Mouse (Mus musculus) embryo, embryonic 11.5 days (tissue): ENCODE results near the gene Tbc1d16.

ENCODE experiments used
- DNase-seq: peaks from one replicate; pipeline ENCODE4 v3.0.0-alpha.2; 2012; ENCODE audit warnings: low read depth, low spot score

The Tbc1d16 gene

DNA sequence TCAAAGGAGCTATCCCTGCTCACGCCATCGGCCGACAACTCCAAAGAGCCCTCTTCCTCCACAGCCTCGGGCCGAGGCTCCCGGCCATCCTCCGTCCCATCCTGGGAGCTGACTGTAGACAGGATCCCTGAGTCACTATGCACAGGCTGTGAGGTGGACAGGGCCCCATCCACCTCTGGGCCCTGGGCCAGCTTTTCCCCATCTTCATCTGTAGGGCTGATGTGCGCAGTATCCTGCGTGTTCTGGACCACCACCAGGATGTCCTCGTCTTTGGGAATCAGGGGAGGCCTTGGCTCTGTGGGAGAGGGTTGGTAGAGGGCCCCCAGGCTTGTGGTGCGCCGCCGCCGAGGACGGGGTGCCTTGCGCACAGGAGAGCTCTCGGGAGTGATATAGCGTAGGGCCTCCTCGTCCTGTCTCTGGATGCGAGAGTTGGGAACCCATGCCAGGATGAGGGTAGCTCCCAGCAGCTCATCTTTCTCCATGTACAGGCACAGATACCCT lies 19.4 kb downstream of the Tbc1d16 start:
- no peak for DNase-seq

DNA sequence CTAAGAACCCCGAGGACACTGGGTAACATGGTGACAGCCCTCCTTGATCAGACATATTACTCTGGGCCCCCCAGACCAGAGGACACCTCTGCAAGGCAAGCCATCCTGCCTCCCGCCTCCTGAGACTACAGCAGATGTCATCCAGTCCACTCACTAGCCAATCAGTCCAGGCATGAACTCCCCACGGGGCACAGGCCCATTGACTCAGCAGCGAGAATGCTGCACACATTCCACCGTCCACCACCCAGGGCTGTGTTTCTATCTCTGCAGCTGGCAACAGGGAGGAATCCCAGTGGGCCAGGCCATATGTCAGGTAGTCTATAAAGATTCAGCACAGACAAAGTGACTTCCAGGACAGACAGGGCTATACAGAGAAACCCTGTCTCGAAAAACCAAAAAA lies 20.3 kb downstream of the Tbc1d16 start:
- DNase-seq, result no peak

DNA sequence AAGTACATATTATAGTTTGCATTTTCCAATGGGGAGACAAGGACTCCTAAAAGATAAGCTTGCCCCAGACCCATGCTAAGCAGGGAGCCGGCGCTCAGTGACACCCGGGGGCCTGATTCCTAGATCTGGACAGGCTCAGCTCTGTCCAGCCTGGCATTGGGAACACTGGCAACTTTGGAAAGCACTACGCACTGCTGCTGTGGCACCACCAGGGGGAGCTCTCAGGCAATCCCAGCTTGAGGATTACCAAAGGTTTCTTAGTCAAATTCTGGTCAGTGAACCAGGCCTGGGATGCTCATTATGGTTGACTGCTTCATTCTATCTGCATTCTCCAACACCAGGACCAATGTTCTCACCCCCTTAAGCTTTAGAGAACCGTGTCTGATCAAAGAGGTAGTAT lies 21.7 kb downstream of the Tbc1d16 start:
- peak; percentile 40 for DNase-seq

DNA sequence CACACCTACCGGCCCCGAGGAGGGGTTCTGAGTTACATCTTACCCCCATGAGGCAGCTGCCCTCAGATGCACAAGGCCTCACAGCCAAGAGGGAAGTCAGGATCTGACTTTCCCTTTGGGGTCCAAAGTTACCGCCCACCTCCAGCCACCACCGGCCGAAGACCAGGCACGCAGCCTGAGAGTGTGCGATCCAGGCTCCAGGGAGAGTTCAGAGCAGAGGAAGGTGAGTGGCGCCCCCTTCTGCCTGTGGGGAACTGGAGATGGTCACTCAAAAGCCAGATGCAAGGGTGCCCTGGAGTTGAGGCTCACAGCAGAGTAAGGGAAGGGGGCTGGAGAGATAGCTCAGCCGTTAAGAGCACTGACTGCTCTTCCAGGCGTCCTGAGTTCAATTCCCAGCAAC lies 22.6 kb downstream of the Tbc1d16 start:
- no peak for DNase-seq

DNA sequence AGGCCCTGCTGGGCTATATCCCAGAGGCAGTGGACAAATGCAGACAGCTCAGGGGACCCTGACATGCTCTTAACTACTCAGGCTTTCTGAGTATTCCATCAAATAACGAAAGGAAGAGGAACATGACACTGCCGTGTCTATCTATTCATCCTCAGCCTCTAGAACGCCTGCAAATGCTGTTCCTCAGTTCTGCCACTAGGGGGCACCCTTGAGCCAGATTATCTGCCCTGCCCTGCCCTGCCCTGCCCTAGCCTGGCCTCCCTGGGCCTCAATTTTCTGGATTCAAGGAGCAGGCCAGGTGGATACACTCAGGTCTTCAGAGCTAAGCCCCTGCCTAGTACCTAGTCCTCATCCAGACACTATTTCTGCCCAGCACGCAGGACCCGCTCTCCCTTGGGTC lies 24.9 kb downstream of the Tbc1d16 start:
- DNase-seq, result no peak

- DNase-seq, result no peak
These were observed 29.1 kb downstream of the Tbc1d16 start for GRCm38 (mm10) chr11:119199233-119199601.

- no peak for DNase-seq
These were observed 29.6 kb downstream of the Tbc1d16 start for GRCm38 (mm10) chr11:119198564-119199232.

- no peak for DNase-seq
These were observed 30.4 kb downstream of the Tbc1d16 start for GRCm38 (mm10) chr11:119197618-119198563.

DNA sequence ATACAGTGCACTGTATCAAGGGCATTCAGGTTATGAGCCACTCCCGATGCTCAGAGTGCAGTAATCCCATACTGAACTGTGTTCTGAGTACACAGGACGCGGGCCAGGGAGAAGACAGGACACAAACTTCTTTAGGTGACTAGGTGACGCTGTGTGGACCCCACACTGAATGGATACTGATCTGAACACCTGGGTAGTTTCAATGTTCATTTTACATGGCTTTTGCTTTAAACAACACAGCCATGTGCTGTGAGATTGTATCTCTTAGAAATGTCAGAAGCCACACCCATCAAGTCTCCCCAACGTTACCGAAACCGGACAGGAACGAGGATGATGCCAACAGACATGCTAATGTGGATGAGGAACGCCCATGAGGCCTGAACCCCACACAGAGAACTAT lies 35.7 kb downstream of the Tbc1d16 start:
- DNase-seq, result no peak

DNA sequence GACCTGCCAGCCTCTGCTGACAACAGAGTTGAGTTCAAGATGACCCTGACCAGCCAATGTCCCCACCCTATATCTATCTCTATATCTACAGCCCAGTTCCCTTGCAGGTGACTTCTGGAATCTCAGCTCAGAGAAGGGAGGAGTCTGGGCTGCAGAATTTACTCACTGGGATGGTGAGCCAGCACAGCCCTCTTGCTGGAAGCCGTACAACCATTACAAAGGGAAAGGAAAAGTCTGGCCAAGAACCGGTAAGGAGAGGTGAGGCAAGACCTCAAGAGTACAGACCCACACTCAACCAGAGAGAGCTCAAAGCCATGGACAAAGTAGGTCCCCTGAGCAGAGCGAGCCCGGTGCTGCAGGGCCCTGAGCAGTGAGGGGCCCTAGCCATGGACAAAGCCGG lies 36.1 kb downstream of the Tbc1d16 start:
- DNase-seq, result no peak

GRCm38 (mm10) chr11:119191606-119192081 lies 36.7 kb downstream of the Tbc1d16 start:
- no peak for DNase-seq

- peak; percentile 54 for DNase-seq
These were observed 37.8 kb downstream of the Tbc1d16 start for GRCm38 (mm10) chr11:119190498-119190897.

DNA sequence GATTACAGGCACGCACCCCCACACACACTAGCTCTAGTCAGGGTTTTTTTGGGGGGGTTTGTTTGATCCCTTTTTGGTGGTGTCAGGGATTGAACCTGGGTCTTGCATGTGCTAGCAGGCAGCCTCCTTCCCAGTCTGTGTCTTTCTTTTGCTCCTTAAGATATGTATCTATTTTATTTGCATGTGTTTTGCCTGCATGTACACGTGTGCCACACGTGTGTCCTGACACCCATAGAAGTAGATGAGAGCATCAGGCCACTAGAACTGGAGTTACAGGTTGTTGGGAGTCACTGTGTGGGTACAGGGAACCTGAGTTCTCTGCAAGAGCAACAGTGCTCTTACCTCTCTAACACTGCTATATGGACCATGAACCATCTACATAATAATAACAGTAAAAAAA lies 39.0 kb downstream of the Tbc1d16 start:
- DNase-seq, result no peak

GRCm38 (mm10) chr11:119188389-119188788 lies 39.9 kb downstream of the Tbc1d16 start:
- no peak for DNase-seq

DNA sequence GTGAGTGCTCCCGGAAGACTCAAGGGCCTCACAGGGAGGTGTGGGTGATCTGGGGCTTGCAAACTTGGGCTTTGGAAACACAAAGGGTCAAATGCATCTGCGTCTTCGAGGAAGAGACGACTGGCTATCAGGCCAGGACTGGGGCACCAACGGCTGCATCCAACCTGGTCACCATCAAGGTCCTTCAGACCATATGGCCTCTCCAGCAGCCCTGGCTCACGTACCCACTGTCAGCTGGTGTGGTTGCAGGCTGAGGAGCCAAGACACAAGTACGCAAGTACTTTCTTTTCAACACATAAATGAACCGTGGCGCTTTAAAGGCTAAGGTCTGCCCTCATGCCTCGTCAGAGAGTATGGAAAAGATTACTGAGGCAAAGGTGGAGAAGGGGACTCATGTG lies 40.5 kb downstream of the Tbc1d16 start:
- no peak for DNase-seq

DNA sequence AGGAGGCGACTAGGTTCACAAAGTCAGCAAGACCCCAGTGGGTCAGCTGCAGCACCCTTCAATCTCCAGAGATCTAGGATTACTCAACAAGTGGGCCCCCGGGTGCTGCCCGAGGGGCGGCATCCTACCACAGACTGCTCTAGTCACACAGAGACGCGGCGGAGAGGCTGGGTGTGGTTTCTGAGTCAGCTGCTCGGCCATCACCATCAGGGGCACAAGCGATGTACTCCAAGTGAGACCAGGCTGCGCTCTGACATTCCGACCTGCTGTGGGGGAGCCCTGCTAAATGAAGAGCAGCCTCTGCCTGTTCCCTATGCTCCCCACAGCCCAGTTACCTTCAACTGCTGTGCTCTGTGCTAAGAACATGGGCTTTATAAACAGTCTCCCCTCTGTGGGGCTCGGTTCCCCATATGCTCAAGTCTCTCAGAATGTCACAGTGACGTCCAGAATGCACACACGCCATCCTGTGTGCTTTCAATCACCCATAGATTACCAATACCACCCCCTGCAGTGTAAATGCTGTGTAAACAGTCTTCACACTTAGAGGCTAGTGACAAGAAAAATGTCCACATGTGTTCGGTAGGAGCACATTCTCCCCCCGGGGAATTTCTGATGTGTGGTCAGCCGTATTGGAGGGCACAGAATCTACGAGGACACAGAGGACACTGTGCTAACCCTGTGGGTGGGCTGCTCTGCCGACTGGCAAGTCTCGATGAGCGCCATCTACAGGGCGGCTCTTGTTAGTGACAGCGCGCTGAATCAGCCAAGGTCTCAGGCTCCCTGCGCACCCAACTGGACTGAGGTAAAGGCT lies 41.1 kb downstream of the Tbc1d16 start:
- peak; percentile 52 for DNase-seq

DNA sequence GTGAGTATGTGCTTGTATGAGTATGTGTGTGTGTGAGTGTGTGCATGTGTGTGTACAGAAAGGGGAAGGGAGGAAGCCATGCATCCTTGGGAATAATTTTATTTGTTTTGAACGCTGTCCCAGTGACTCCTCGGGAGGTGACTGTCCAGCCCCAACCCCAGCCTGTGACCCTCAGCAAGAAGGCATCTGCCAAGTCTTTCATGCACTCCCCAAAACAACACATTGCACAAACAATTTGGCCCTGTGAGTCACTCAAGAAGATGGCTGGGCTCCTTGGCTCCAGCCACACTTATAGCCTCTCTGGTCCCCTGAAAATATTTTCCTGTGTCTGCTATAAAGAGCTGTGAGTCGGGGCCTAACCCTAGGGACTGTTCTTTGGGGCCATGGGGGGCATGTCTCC lies 41.9 kb downstream of the Tbc1d16 start:
- no peak for DNase-seq

DNA sequence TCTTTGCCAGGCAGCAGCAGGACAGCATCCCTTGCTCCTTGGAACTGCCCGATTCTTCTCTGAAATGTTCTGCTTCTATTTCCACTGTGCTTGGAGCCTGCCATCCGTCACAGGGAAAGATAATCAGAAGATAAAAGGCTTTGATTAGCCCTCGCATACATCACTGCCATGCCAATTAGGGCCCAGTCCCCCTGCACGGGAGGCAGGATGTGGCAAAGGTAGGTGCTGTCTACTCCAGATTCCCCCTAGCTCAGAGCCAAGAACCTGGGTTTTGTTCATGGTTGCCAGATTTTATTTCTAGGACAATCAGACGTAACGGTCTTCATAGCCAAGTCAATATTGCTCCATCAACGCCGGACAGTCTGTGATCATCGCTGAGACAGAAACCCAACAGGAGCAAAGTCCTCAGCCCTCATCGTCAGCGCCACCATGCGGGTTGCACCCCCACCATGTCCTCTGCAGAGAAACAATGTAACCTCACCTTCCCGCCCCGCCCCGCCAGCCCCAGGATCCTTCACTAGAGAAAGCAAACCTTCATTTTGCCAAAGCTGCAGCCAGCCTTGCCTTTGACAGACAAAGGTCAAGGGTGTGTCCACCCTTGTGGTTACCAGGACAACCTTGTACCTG lies 44.5 kb downstream of the Tbc1d16 start:
- no peak for DNase-seq

GRCm38 (mm10) chr11:119181861-119182395 lies 46.4 kb downstream of the Tbc1d16 start:
- DNase-seq, result no peak

- no peak for DNase-seq
These were observed 47.3 kb downstream of the Tbc1d16 start for GRCm38 (mm10) chr11:119180824-119181582.
